Mouse (Mus musculus): Measurements from ENCODE around the gene Rcn2. TPM values are rescaled to one million over a fixed set of nuclear protein-coding genes. Genes with fewer than 3 reads are reported as not detected.

Rcn2 gene
- polyA plus RNA-seq, 1 experiment = 209 TPM

- DNase-seq (ENCODE audit: extremely low spot score in 1 of 2, low spot score in 1 of 2) = no peak
Measured at GRCm38 (mm10) chr9:56090546-56091225, 49.0 kb downstream of the Rcn2 start.

GRCm38 (mm10) chr9:56092102-56092501, 50.5 kb downstream of the Rcn2 start:
- no peak for DNase-seq (ENCODE audit: extremely low spot score in 1 of 2, low spot score in 1 of 2)

- DNase-seq (ENCODE audit: extremely low spot score in 1 of 2, low spot score in 1 of 2) = no peak
Measured at GRCm38 (mm10) chr9:56097584-56098298, 56.1 kb downstream of the Rcn2 start.

GRCm38 (mm10) chr9:56100041-56100522, 58.4 kb downstream of the Rcn2 start:
- DNase-seq (ENCODE audit: extremely low spot score in 1 of 2, low spot score in 1 of 2) = no peak

GRCm38 (mm10) chr9:56101022-56101421, 59.4 kb downstream of the Rcn2 start:
- no peak for DNase-seq (ENCODE audit: extremely low spot score in 1 of 2, low spot score in 1 of 2)

GRCm38 (mm10) chr9:56104921-56105320, 63.3 kb downstream of the Rcn2 start:
- no peak for DNase-seq (ENCODE audit: extremely low spot score in 1 of 2, low spot score in 1 of 2)

- no peak for DNase-seq (ENCODE audit: extremely low spot score in 1 of 2, low spot score in 1 of 2)
Measured at GRCm38 (mm10) chr9:56106274-56107072, 64.8 kb downstream of the Rcn2 start.

GRCm38 (mm10) chr9:56107527-56107926, 65.9 kb downstream of the Rcn2 start:
- no peak for DNase-seq (ENCODE audit: extremely low spot score in 1 of 2, low spot score in 1 of 2)

GRCm38 (mm10) chr9:56108174-56108573, 66.5 kb downstream of the Rcn2 start:
- DNase-seq (ENCODE audit: extremely low spot score in 1 of 2, low spot score in 1 of 2) = no peak

Other genes starting within 250 kb of the Rcn2 start
- gene Scaper, start 103.7 kb upstream of the Rcn2 start, polyA plus RNA-seq (2012; rRNA removed) = 11.6 and 13.6 TPM in 2 replicates
- gene 4930563M21Rik, start 31.3 kb upstream of the Rcn2 start, polyA plus RNA-seq (2012; rRNA removed) = not detected in 2 replicates
- gene Pstpip1, start 48.1 kb downstream of the Rcn2 start, polyA plus RNA-seq (2012; rRNA removed) = 4.5 and 6.0 TPM in 2 replicates
- gene Tspan3, start 123.6 kb downstream of the Rcn2 start, polyA plus RNA-seq (2012; rRNA removed) = 478 and 493 TPM in 2 replicates

All from frontal cortex, adult 2 months (tissue).